Mouse (Mus musculus) hindbrain, embryonic 15.5 days (tissue): ENCODE measurements around the gene Krt83. TPM values are rescaled to one million over a fixed set of nuclear protein-coding genes. Genes with fewer than 3 reads are reported as not detected.

Experiments used
- ATAC-seq: fragments of 200-750 bp; cut with Nextera tagmentation; 2 replicates; pipeline ENCODE4 v1.8.0; 2017; ENCODE audit warnings: low read depth, moderate number of reproducible peaks, moderate TSS enrichment; ENCODE audit not compliant: low FRiP score
- H3K27ac ChIP-seq: fragments of 300-500 bp; sonication (generic); replicated peaks from 2 replicates; pipeline ENCODE4 v1.5.1; 2015; ENCODE audit warnings: mild to moderate bottlenecking, inconsistent platforms
- H3K27me3 ChIP-seq: fragments of 300-500 bp; sonication (generic); 2 replicates; pipeline ENCODE4 v1.6.1; 2015; ENCODE audit warnings: control low read depth, inconsistent platforms
- H3K36me3 ChIP-seq: fragments of 300-500 bp; sonication (generic); 2 replicates; pipeline ENCODE4 v1.6.1; 2015; ENCODE audit warnings: control low read depth, inconsistent platforms
- H3K4me1 ChIP-seq: fragments of 300-500 bp; sonication (generic); replicated peaks from 2 replicates; pipeline ENCODE4 v1.6.1; 2015; ENCODE audit warnings: control low read depth, inconsistent platforms
- H3K4me2 ChIP-seq: fragments of 300-500 bp; sonication (generic); 2 replicates; pipeline ENCODE4 v1.6.1; 2015; ENCODE audit warnings: moderate library complexity, mild to moderate bottlenecking, inconsistent platforms
- H3K4me3 ChIP-seq: fragments of 300-500 bp; sonication (generic); 2 replicates; pipeline ENCODE4 v1.5.1; 2015; ENCODE audit warnings: mild to moderate bottlenecking, inconsistent platforms
- H3K9ac ChIP-seq: fragments of 300-500 bp; sonication (generic); 2 replicates; pipeline ENCODE4 v1.6.1; 2015; ENCODE audit warnings: inconsistent platforms
- H3K9me3 ChIP-seq: fragments of 300-500 bp; sonication (generic); 2 replicates; pipeline ENCODE4 v1.6.1; 2016; ENCODE audit warnings: control low read depth, inconsistent platforms
- WGBS: fragments of 180-500 bp; shearing (Covaris S2); methylation state at CpG from one replicate; pipeline ENCODE4 v1.1.7; 2015; 5-methylcytosine and 5-hydroxymethylcytosine counted together
- polyA plus RNA-seq: library from polyadenylated mRNA; unstranded; fragments of >200 nt; fragmentation: Nextera tagmentation; extraction: Ambion mirVana; gene quantifications from 2 replicates; pipeline ENCODE4 v1.2.1, GENCODE M21; 2015

Gene Krt83
- polyA plus RNA-seq, 1 experiment from 2014 or later: not detected

- H3K36me3 ChIP-seq: no peaks in the 10 kb centered on the region
- no peak within 1 kb of the TSS for H3K27ac ChIP-seq
- H3K27me3 ChIP-seq: no peaks in the 10 kb centered on the region
- WGBS: 84% methylated on average over 13 of the region's 13 CpGs
- H3K9me3 ChIP-seq: no peaks in the 10 kb centered on the region
- ATAC-seq: no peak
- peaks cover 3% of the 10 kb centered on the region; the same call in 1 of the 2 replicates for H3K4me1 ChIP-seq
- H3K4me2 ChIP-seq: no peak within 1 kb of the TSS
- H3K4me3 ChIP-seq: no peak within 1 kb of the TSS
- no peak within 1 kb of the TSS for H3K9ac ChIP-seq
Observed at GRCm38 (mm10) chr15:101463651-101464050, 27.7 kb downstream of the Krt83 start, which contains the start of gene Krt81. TSS of gene Krt81 (minus strand) at chr15:101463751.

DNA sequence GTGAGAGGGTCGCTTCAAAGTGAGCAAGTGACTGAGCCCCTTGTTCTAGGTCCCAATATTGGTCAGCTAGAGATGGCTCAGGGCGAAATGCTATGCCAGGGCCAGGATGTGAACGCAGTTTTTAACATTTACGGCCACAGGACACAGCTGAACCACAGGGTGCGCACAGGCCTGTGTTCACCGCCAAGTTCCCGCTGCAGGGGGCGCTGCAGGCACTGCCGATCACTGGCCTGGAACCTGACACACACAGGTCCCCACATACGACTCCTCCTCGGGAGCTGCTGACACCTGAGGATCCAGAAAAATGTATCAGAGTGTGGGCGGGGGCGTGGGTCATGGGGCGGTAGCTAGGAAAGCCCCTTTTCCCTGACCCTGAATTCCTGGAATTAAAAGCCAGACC is 32.0 kb downstream of the Krt83 start:
- no peak overlapping the region for H3K27ac ChIP-seq
- no peak overlapping the region for H3K4me2 ChIP-seq
- H3K9me3 ChIP-seq: no peaks in the 10 kb centered on the region
- no peak for ATAC-seq
- no peaks in the 10 kb centered on the region for H3K27me3 ChIP-seq
- no peak overlapping the region for H3K9ac ChIP-seq
- H3K4me1 ChIP-seq: peaks cover 8% of the 10 kb centered on the region; the same call in 1 of the 2 replicates
- H3K36me3 ChIP-seq: no peaks in the 10 kb centered on the region
- 85% methylated on average over 14 of the region's 14 CpGs for WGBS
- no peak overlapping the region for H3K4me3 ChIP-seq

- ATAC-seq: no peak
- H3K36me3 ChIP-seq: no peaks in the 10 kb centered on the region
- H3K27ac ChIP-seq: no peak overlapping the region; the same call in 1 of the 2 replicates
- peaks cover 8% of the 10 kb centered on the region; the same call in 1 of the 2 replicates for H3K4me1 ChIP-seq
- no peak overlapping the region for H3K9ac ChIP-seq
- H3K27me3 ChIP-seq: no peaks in the 10 kb centered on the region
- no peak overlapping the region for H3K4me3 ChIP-seq
- no peak overlapping the region for H3K4me2 ChIP-seq
- H3K9me3 ChIP-seq: no peaks in the 10 kb centered on the region
- 31% methylated on average over 16 of the region's 16 CpGs for WGBS
Observed at GRCm38 (mm10) chr15:101458361-101458930, 32.9 kb downstream of the Krt83 start.

GRCm38 (mm10) chr15:101455891-101456290 is 35.4 kb downstream of the Krt83 start:
- no peaks in the 10 kb centered on the region for H3K36me3 ChIP-seq
- WGBS: 90% methylated on average over 6 of the region's 6 CpGs
- H3K9ac ChIP-seq: no peak overlapping the region
- ATAC-seq: no peak
- H3K27ac ChIP-seq: no peak overlapping the region
- no peaks in the 10 kb centered on the region for H3K27me3 ChIP-seq
- H3K4me1 ChIP-seq: peaks cover 8% of the 10 kb centered on the region; the same call in 1 of the 2 replicates
- no peak overlapping the region for H3K4me3 ChIP-seq
- no peaks in the 10 kb centered on the region for H3K9me3 ChIP-seq
- H3K4me2 ChIP-seq: no peak overlapping the region

DNA sequence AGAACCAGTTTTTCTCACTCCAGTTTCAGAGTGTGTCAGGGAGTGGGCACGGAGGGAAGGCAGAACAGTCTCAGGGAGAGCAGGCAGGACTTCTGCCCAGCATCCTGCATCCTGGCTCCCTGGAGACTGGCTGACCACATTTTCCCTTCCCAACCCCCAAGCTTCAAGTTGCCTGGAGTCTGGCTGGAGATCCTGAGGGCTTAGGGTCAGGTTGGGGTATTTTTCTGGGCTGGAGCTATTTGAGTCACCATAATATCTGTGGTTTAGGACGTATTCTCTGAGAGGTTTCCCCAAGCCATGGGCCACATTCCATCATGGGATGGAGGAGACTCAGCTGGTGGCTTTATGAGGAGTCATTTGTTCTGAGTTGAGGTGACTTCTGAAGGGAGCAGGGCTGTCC is 36.0 kb downstream of the Krt83 start:
- Histone ChIP-seq H3K4me2 (no peak overlapping the region), H3K36me3 (no peaks in the 10 kb centered on the region), H3K9me3 (no peaks in the 10 kb centered on the region), H3K9ac (no peak overlapping the region), H3K4me3 (no peak overlapping the region), H3K27ac (no peak overlapping the region), H3K27me3 (no peaks in the 10 kb centered on the region), H3K4me1 (peaks cover 8% of the 10 kb centered on the region; the same call in 1 of the 2 replicates)
- WGBS: 78% methylated on average over 2 of the region's 2 CpGs
- no peak for ATAC-seq

GRCm38 (mm10) chr15:101454774-101455173 is 36.5 kb downstream of the Krt83 start:
- H3K9me3 ChIP-seq: no peaks in the 10 kb centered on the region
- no peak overlapping the region for H3K27ac ChIP-seq
- H3K4me2 ChIP-seq: no peak overlapping the region
- no peaks in the 10 kb centered on the region for H3K36me3 ChIP-seq
- peaks cover 8% of the 10 kb centered on the region; the same call in 1 of the 2 replicates for H3K4me1 ChIP-seq
- H3K4me3 ChIP-seq: no peak overlapping the region
- no peak overlapping the region for H3K9ac ChIP-seq
- H3K27me3 ChIP-seq: no peaks in the 10 kb centered on the region
- ATAC-seq: no peak
- 89% methylated on average over 8 of the region's 8 CpGs for WGBS

DNA sequence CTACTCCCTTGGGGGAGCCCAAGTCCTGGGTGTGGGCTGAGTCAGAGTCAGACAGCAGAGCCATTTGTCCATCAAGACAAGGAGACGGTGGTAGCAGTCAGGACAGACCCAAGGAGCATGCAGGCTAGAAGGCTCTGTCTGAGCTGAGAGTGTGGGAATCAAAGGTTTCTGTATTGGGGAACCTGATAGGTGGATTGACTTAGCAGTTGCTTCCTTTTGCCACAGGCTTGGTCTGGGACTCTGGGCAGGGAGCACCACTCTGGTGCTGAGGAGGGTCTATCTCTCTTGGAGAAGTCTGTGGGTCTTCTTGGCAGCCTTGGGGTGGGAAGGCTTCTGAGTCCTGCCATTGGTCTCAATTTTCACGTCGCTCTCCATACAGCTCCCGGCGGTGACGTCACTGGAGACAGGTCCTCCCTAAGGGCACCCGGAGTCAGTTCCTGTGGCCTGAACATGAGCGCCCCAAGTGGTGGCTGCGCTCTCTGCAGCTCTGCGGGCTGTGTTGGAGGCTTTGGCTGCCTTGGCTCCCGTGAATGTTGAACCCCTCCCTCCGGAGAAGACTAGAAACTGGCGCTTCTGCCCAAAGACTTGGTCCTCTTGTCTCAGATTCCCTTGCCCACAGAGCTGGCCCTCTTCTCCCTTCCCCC is 38.1 kb downstream of the Krt83 start:
- WGBS: 8% methylated on average over 13 of the region's 13 CpGs
- no peak for ATAC-seq
- no peak overlapping the region for H3K4me3 ChIP-seq
- H3K4me2 ChIP-seq: peak overlapping the region; percentile 16; the same call in 1 of the 2 replicates
- H3K9ac ChIP-seq: no peak overlapping the region
- H3K27me3 ChIP-seq: no peaks in the 10 kb centered on the region
- H3K36me3 ChIP-seq: no peaks in the 10 kb centered on the region
- H3K27ac ChIP-seq: no peak overlapping the region
- H3K9me3 ChIP-seq: no peaks in the 10 kb centered on the region
- peaks cover under 1% of the 10 kb centered on the region; the same call in 1 of the 2 replicates for H3K4me1 ChIP-seq

DNA sequence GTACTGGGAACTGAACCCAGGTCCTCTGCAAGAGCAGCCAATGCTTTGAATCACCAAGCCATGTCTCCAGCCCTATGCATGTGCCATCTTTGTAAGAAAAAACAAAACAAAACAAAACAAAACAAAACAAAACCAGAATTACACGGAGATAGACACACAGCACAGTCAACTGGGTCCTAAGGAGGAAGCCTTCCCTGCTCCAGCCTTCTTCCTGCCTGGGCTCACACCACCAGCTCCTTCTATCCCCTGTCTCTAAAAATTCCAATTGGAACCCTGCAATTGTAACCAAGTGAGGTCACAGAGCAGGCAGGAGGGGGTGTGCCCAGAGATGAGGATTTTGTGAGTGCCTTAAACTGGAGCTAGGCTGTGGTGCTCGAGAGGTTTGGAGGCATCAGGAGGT is 43.9 kb downstream of the Krt83 start, which contains the start of gene Krt88:
Gene Krt88 (plus strand): TSS at position 301 of the 400 bp plus-strand sequence.
- ATAC-seq: no peak
- H3K27me3 ChIP-seq: no peaks in the 10 kb centered on the region
- 87% methylated on average over 2 of the region's 2 CpGs for WGBS
- H3K4me3 ChIP-seq: no peak within 1 kb of the TSS
- no peak within 1 kb of the TSS for H3K4me2 ChIP-seq
- no peak within 1 kb of the TSS for H3K27ac ChIP-seq
- no peak within 1 kb of the TSS for H3K9ac ChIP-seq
- no peaks in the 10 kb centered on the region for H3K4me1 ChIP-seq
- no peaks in the 10 kb centered on the region for H3K36me3 ChIP-seq
- no peaks in the 10 kb centered on the region for H3K9me3 ChIP-seq

DNA sequence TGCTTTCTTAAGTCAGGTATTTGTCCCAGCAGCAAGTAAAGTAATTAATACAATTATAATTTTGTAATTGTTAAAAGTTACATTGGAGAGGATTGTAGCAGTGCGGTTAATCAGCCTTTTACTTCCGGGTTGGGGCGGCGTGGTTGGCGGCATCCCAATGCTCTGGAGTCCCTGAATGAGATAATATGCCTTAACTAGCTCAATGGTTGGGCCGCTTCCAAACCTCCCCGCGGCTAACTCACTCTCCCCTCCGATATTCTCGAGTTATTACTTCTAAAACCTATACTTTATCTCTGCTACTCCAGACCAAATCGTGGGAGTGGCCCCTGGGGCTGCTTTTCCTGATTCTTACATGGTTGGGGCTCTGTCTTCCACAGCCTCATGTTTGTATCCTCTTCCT is 44.7 kb downstream of the Krt83 start:
- H3K4me3 ChIP-seq: no peak overlapping the region
- 74% methylated on average over 11 of the region's 11 CpGs for WGBS
- H3K9me3 ChIP-seq: no peaks in the 10 kb centered on the region
- H3K27ac ChIP-seq: no peak overlapping the region
- H3K4me1 ChIP-seq: no peaks in the 10 kb centered on the region
- H3K27me3 ChIP-seq: no peaks in the 10 kb centered on the region
- H3K9ac ChIP-seq: no peak overlapping the region
- H3K36me3 ChIP-seq: no peaks in the 10 kb centered on the region
- no peak overlapping the region for H3K4me2 ChIP-seq
- ATAC-seq: no peak

- peaks cover 18% of the 10 kb centered on the region for H3K27me3 ChIP-seq
- peaks cover 8% of the 10 kb centered on the region for H3K4me1 ChIP-seq
- H3K9me3 ChIP-seq: no peaks in the 10 kb centered on the region
- H3K9ac ChIP-seq: no peak overlapping the region
- no peak overlapping the region for H3K4me2 ChIP-seq
- no peak overlapping the region for H3K27ac ChIP-seq
- H3K36me3 ChIP-seq: no peaks in the 10 kb centered on the region
- H3K4me3 ChIP-seq: no peak overlapping the region
- no peak for ATAC-seq
- WGBS: 84% methylated on average over 4 of the region's 4 CpGs
Observed at GRCm38 (mm10) chr15:101440837-101441236, 50.5 kb downstream of the Krt83 start.

GRCm38 (mm10) chr15:101438555-101438954 is 52.8 kb downstream of the Krt83 start, which contains the start of gene Krt87:
TSS of gene Krt87 (minus strand) at chr15:101438804.
- Histone ChIP-seq H3K4me3 (peak within 1 kb of the TSS; percentile 39), H3K36me3 (no peaks in the 10 kb centered on the region), H3K27me3 (peaks cover 18% of the 10 kb centered on the region), H3K27ac (no peak within 1 kb of the TSS), H3K4me1 (peaks cover 8% of the 10 kb centered on the region), H3K4me2 (peak within 1 kb of the TSS; percentile 88), H3K9me3 (no peaks in the 10 kb centered on the region), H3K9ac (peak within 1 kb of the TSS; percentile 48)
- 2% methylated on average over 34 of the region's 34 CpGs for WGBS
- no peak for ATAC-seq

GRCm38 (mm10) chr15:101436611-101437010 is 54.7 kb downstream of the Krt83 start:
- Histone ChIP-seq H3K4me3 (no peak overlapping the region), H3K9ac (no peak overlapping the region), H3K27ac (no peak overlapping the region), H3K4me1 (peaks cover 8% of the 10 kb centered on the region), H3K9me3 (no peaks in the 10 kb centered on the region), H3K36me3 (no peaks in the 10 kb centered on the region), H3K4me2 (no peak overlapping the region), H3K27me3 (peaks cover 18% of the 10 kb centered on the region)
- 89% methylated on average over 7 of the region's 7 CpGs for WGBS
- ATAC-seq: no peak
